Mouse (Mus musculus): ENCODE measurements around the gene Calcoco1. TPM values are rescaled to one million over a fixed set of nuclear protein-coding genes. Genes with fewer than 3 reads are reported as not detected.

The Calcoco1 gene
- 53.8 and 56.9 TPM in 2 replicates for polyA plus RNA-seq (2012; ENCODE audit: low replicate concordance)

GRCm38 (mm10) chr15:102721980-102722475 is at the start of gene Calcoco1:
Gene Calcoco1, minus strand, starts transcription at chr15:102722178.

GRCm38 (mm10) chr15:102672215-102673071 is 49.5 kb downstream of the Calcoco1 start, which contains the start of gene Atp5g2:
Gene Atp5g2, minus strand, starts transcription at chr15:102672352.

Other genes starting within 250 kb of the Calcoco1 start
- gene Gm10337, start 218.5 kb downstream of the Calcoco1 start, polyA plus RNA-seq (2012; ENCODE audit: low replicate concordance), result not detected in 2 replicates
- gene Map3k12, start 205.1 kb downstream of the Calcoco1 start, polyA plus RNA-seq (2012; ENCODE audit: low replicate concordance), result 1.7 and 3.3 TPM in 2 replicates
- 54.5 and 62.8 TPM in 2 replicates for gene Tarbp2, start 204.0 kb downstream of the Calcoco1 start, polyA plus RNA-seq (2012; ENCODE audit: low replicate concordance)
- 3.1 and 5.3 TPM in 2 replicates for gene Npff, start 197.2 kb downstream of the Calcoco1 start, polyA plus RNA-seq (2012; ENCODE audit: low replicate concordance)
- not detected in 2 replicates for gene Gm28047, start 97.1 kb downstream of the Calcoco1 start, polyA plus RNA-seq (2012; ENCODE audit: low replicate concordance)
- gene Atf7, start 96.7 kb downstream of the Calcoco1 start, polyA plus RNA-seq (2012; ENCODE audit: low replicate concordance), result 30.7 and 31.3 TPM in 2 replicates
- gene Atp5g2, start 49.8 kb downstream of the Calcoco1 start, polyA plus RNA-seq (2012; ENCODE audit: low replicate concordance), result 17.5 and 184 TPM in 2 replicates
- not detected in 2 replicates for gene Hoxc13, start 198.9 kb upstream of the Calcoco1 start, polyA plus RNA-seq (2012; ENCODE audit: low replicate concordance)
- not detected in 2 replicates for gene Hoxc12, start 214.6 kb upstream of the Calcoco1 start, polyA plus RNA-seq (2012; ENCODE audit: low replicate concordance)
- gene Hoxc11, start 232.2 kb upstream of the Calcoco1 start, polyA plus RNA-seq (2012; ENCODE audit: low replicate concordance), result not detected in 2 replicates
- gene Hoxc10, start 244.6 kb upstream of the Calcoco1 start, polyA plus RNA-seq (2012; ENCODE audit: low replicate concordance), result not detected in 2 replicates
- not detected in 2 replicates for gene Hoxc5, start 245.3 kb upstream of the Calcoco1 start, polyA plus RNA-seq (2012; ENCODE audit: low replicate concordance)

All from hematopoietic multipotent progenitor cell, adult 10-12 weeks (in vitro differentiated cells).